Mouse (Mus musculus) CH12.LX (cell line): Measurements from ENCODE around the gene Spata2. TPM values are rescaled to one million over a fixed set of nuclear protein-coding genes. Genes with fewer than 3 reads are reported as not detected.
A peak's percentile ranks its signal among the peaks of the same experiment; 100 is the strongest.

Experiments used
- DNase-seq: peaks from one replicate; pipeline ENCODE4 v3.0.0-alpha.2; 2013; ENCODE audit errors: extremely low read depth
- H3K27ac ChIP-seq: 2 replicates; pipeline ENCODE4 v1.5.1; 2012; ENCODE audit warnings: low read depth, mild to moderate bottlenecking, control low read depth, moderate library complexity; ENCODE audit not compliant: insufficient read depth
- H3K27me3 ChIP-seq: replicated peaks from 2 replicates; pipeline ENCODE3; 2012; ENCODE audit warnings: inconsistent platforms
- H3K36me3 ChIP-seq, 2 experiments: replicated peaks in 1 of 2; 2 replicates each; pipeline versions ENCODE3 to v1.6.1; 2012; ENCODE audit warnings: inconsistent platforms in 1 of 2, low read length in 1 of 2, mild to moderate bottlenecking in 1 of 2, mixed read lengths in 1 of 2, moderate library complexity in 1 of 2; ENCODE audit not compliant: control insufficient read depth in 1 of 2, insufficient read depth in 1 of 2
- H3K4me1 ChIP-seq, 2 experiments: 2 replicates each; pipeline ENCODE4 v1.6.1; 2012; ENCODE audit warnings: inconsistent platforms in 1 of 2, moderate library complexity in 1 of 2; ENCODE audit not compliant: insufficient read depth in 2 of 2, control insufficient read depth in 1 of 2
- H3K4me2 ChIP-seq: 2 replicates; pipeline ENCODE4 v1.6.1; 2012; ENCODE audit warnings: low read depth, mild to moderate bottlenecking, control low read depth; ENCODE audit not compliant: poor library complexity, insufficient read depth, severe bottlenecking
- H3K4me3 ChIP-seq, 3 experiments: fragments of 150-350 bp in 1 of 3; sonication (generic) in 1 of 3; replicated peaks in 1 of 3; 2 replicates each; pipeline versions ENCODE3 to v1.5.1; 2011 to 2012; ENCODE audit warnings: low read depth in 2 of 3, low read length in 2 of 3, mild to moderate bottlenecking in 2 of 3, moderate library complexity in 2 of 3, control low read depth in 1 of 3, improper control_type of control experiment in 1 of 3, inconsistent platforms in 1 of 3, mixed read lengths in 1 of 3; ENCODE audit not compliant: poor library complexity in 1 of 3
- H3K79me2 ChIP-seq: replicated peaks from 2 replicates; pipeline ENCODE4 v1.6.1; 2012; ENCODE audit warnings: mild to moderate bottlenecking, moderate library complexity; ENCODE audit not compliant: control insufficient read depth, poor library complexity, insufficient read depth, severe bottlenecking; ENCODE audit errors: extremely low read depth
- H3K9ac ChIP-seq: 2 replicates; pipeline ENCODE4 v1.6.1; 2012; ENCODE audit warnings: low read depth, mild to moderate bottlenecking, control low read depth, moderate library complexity; ENCODE audit not compliant: insufficient read depth
- H3K9me3 ChIP-seq: replicated peaks from 2 replicates; pipeline ENCODE3; 2012; ENCODE audit warnings: low read length, inconsistent platforms, mixed read lengths
- CHD1 ChIP-seq: IDR thresholded peaks from 2 replicates; pipeline ENCODE4 v1.6.1; 2012; ENCODE audit warnings: low read depth, low read length, improper control_type of control experiment, inconsistent platforms
- CTCF ChIP-seq, 2 experiments: IDR thresholded peaks in 1 of 2; conservative IDR thresholded peaks in 1 of 2; 2 replicates each; pipeline ENCODE4 v1.5.1; 2011 to 2012; ENCODE audit warnings: low read depth in 2 of 2, low read length in 2 of 2, improper control_type of control experiment in 1 of 2, inconsistent platforms in 1 of 2, mild to moderate bottlenecking in 1 of 2, moderate library complexity in 1 of 2
- ELF1 ChIP-seq: IDR thresholded peaks from 2 replicates; pipeline ENCODE4 v1.6.1; 2014; ENCODE audit warnings: low read depth, mild to moderate bottlenecking, inconsistent platforms, low read length, improper control_type of control experiment
- HCFC1 ChIP-seq: IDR thresholded peaks from 2 replicates; pipeline ENCODE4 v1.6.1; 2012; ENCODE audit warnings: low read depth, mild to moderate bottlenecking, inconsistent platforms, low read length, improper control_type of control experiment
- JUN ChIP-seq: IDR thresholded peaks from 2 replicates; pipeline ENCODE4 v1.6.1; 2011; ENCODE audit warnings: low read depth, mild to moderate bottlenecking, low read length, improper control_type of control experiment, moderate library complexity; ENCODE audit not compliant: insufficient read depth
- MAFK ChIP-seq: IDR thresholded peaks from 2 replicates; pipeline ENCODE4 v1.6.1; 2011; ENCODE audit warnings: low read length, improper control_type of control experiment; ENCODE audit not compliant: insufficient replicate concordance
- MAZ ChIP-seq: IDR thresholded peaks from 2 replicates; pipeline ENCODE4 v1.6.1; 2012; ENCODE audit warnings: low read depth, mild to moderate bottlenecking, inconsistent platforms, low read length, improper control_type of control experiment, moderate library complexity
- MEF2A ChIP-seq: IDR thresholded peaks from 2 replicates; pipeline ENCODE4 v1.6.1; 2014; ENCODE audit warnings: low read depth, mild to moderate bottlenecking, inconsistent platforms, low read length, improper control_type of control experiment, borderline replicate concordance
- MXI1 ChIP-seq: IDR thresholded peaks from 2 replicates; pipeline ENCODE4 v1.6.1; 2011; ENCODE audit warnings: mild to moderate bottlenecking, low read depth, low read length, improper control_type of control experiment
- MYC ChIP-seq: IDR thresholded peaks from 2 replicates; pipeline ENCODE4 v1.6.1; 2011; ENCODE audit warnings: low read depth, mild to moderate bottlenecking, improper control_type of control experiment, low read length
- NELFE ChIP-seq: IDR thresholded peaks from 2 replicates; pipeline ENCODE4 v1.6.1; 2011; ENCODE audit warnings: low read depth, low read length, improper control_type of control experiment
- NRF1 ChIP-seq: IDR thresholded peaks from 2 replicates; pipeline ENCODE4 v1.6.1; 2014; ENCODE audit warnings: low read depth, mild to moderate bottlenecking, inconsistent platforms, low read length, improper control_type of control experiment, moderate library complexity
- POLR2AphosphoS2 ChIP-seq: IDR thresholded peaks from 2 replicates; pipeline ENCODE4 v1.6.1; 2011; ENCODE audit warnings: low read depth, low read length, improper control_type of control experiment
- RAD21 ChIP-seq: IDR thresholded peaks from 2 replicates; pipeline ENCODE4 v1.6.1; 2011; ENCODE audit warnings: low read depth, mild to moderate bottlenecking, low read length, improper control_type of control experiment, moderate library complexity
- RCOR1 ChIP-seq: conservative IDR thresholded peaks from 2 replicates; pipeline ENCODE4 v1.6.1; 2012; ENCODE audit warnings: low read depth, mild to moderate bottlenecking, inconsistent platforms, low read length, improper control_type of control experiment
- SMC3 ChIP-seq: IDR thresholded peaks from 2 replicates; pipeline ENCODE4 v1.6.1; 2011; ENCODE audit warnings: low read depth, low read length, improper control_type of control experiment
- TBP ChIP-seq: conservative IDR thresholded peaks from 2 replicates; pipeline ENCODE4 v1.6.1; 2011; ENCODE audit warnings: low read depth, low read length, improper control_type of control experiment
- TCF12 ChIP-seq: IDR thresholded peaks from 2 replicates; pipeline ENCODE4 v1.6.1; 2014; ENCODE audit warnings: low read depth, mild to moderate bottlenecking, inconsistent platforms, low read length, improper control_type of control experiment
- USF1 ChIP-seq: IDR thresholded peaks from 2 replicates; pipeline ENCODE4 v1.6.1; 2014; ENCODE audit warnings: low read depth, mild to moderate bottlenecking, inconsistent platforms, low read length, improper control_type of control experiment
- ZC3H11A ChIP-seq: IDR thresholded peaks from 2 replicates; pipeline ENCODE4 v1.6.1; 2012; ENCODE audit warnings: low read depth, mild to moderate bottlenecking, inconsistent platforms, low read length, improper control_type of control experiment
- ZKSCAN1 ChIP-seq: IDR thresholded peaks from 2 replicates; pipeline ENCODE4 v1.6.1; 2012; ENCODE audit warnings: low read depth, inconsistent platforms, low read length, improper control_type of control experiment, borderline replicate concordance
- dilution Hi-C: fragments of 300-500 bp; cut with MboI; formaldehyde crosslinking; loops from 2 replicates; pipeline ENCODE4 v1.14.3; 2020; ENCODE audit warnings: low sequenced_read_pairs; ENCODE audit not compliant: extremely low pct_unique_long_range_greater_than_20kb, extremely low pct_ligation_motif_present
- in situ Hi-C: fragments of 300-500 bp; cut with MboI; formaldehyde crosslinking; loops from 3 replicates; pipeline ENCODE4 v1.14.3; 2019; ENCODE audit warnings: low sequenced_read_pairs, low pct_ligation_motif_present, low pct_unique_long_range_greater_than_20kb, mixed read lengths
- polyA plus RNA-seq: library from polyadenylated mRNA; unstranded; fragments of >175 nt; gene quantifications from 2 replicates; pipeline ENCODE4 v1.2.1, GENCODE M21; 2012; ENCODE audit warnings: low read depth; ENCODE audit not compliant: insufficient read length
- total RNA-seq, 2 experiments: library from RNA; depleted of rRNA; stranded (reverse); fragments of 300-350 nt in 1 of 2; fragments of >200 nt in 1 of 2; gene quantifications; 2 replicates each; pipeline ENCODE4 v1.2.3; 2012 to 2014

Spata2 gene
- total and polyA plus RNA-seq, 3 experiments: 9.1 to 22.8 (median 10.5) TPM

DNA sequence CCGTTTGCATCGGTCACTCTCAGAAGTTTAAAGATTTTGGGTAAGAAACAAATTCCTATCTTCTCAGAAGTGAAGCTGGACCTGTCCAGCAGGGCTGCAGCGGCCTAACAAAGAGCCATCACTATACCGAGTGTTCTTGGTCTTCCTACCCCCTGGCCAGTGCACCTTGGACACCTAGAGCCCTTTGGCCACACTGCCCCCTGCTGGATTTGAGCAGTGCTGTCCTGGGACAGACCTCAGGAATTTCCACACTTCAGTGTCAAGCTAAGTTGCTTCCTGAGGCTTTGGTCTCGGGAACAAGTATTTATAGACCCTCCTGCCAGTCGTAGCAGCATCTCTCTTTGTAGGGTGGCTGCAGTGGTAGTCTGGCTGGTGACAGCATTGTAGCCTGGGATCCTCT, 29.7 kb downstream of the Spata2 start:
- H3K27ac ChIP-seq: no peak overlapping the region
- H3K9me3 ChIP-seq: no peaks in the 10 kb centered on the region
- DNase-seq: peak; percentile 48
- no peak overlapping the region for H3K4me3 ChIP-seq
- H3K9ac ChIP-seq: no peak overlapping the region
- dilution Hi-C loops: no loop called here
- no peak overlapping the region for H3K4me2 ChIP-seq
- in situ Hi-C loops: no loop called here
- peaks cover 5 to 23% of the 10 kb centered on the region in 2 experiments for H3K4me1 ChIP-seq
- H3K79me2 ChIP-seq: no peaks in the 10 kb centered on the region
- no peaks in the 10 kb centered on the region for H3K27me3 ChIP-seq
- H3K36me3 ChIP-seq: peaks cover 66 to 85% of the 10 kb centered on the region in 2 experiments
- no peak for TF ChIP-seq MAFK
- no peak for TF ChIP-seq MAZ
- peak; percentile 36; the same call in 1 of the 2 replicates for TF ChIP-seq POLR2AphosphoS2
- peak; percentile 72 for TF ChIP-seq RAD21
- TF ChIP-seq ZC3H11A: 0 out of 2 replicates have a peak, but pooled peaks have one; percentile 16
- TF ChIP-seq ELF1: 0 out of 2 replicates have a peak, but pooled peaks have one; percentile 10
- TF ChIP-seq CTCF (conservative IDR thresholded peaks at IDR 0.05 in 1 of 2, IDR thresholded peaks at IDR 0.05 in 1 of 2; ENCODE audit: low read depth in 2 of 2, low read length in 2 of 2): peak; percentile 58 to 82; a peak in 3 of 4 replicates
- TF ChIP-seq SMC3: peak; percentile 80
- TF ChIP-seq NELFE: 0 out of 2 replicates have a peak, but pooled peaks have one; percentile 28
- TF ChIP-seq USF1: no peak

DNA sequence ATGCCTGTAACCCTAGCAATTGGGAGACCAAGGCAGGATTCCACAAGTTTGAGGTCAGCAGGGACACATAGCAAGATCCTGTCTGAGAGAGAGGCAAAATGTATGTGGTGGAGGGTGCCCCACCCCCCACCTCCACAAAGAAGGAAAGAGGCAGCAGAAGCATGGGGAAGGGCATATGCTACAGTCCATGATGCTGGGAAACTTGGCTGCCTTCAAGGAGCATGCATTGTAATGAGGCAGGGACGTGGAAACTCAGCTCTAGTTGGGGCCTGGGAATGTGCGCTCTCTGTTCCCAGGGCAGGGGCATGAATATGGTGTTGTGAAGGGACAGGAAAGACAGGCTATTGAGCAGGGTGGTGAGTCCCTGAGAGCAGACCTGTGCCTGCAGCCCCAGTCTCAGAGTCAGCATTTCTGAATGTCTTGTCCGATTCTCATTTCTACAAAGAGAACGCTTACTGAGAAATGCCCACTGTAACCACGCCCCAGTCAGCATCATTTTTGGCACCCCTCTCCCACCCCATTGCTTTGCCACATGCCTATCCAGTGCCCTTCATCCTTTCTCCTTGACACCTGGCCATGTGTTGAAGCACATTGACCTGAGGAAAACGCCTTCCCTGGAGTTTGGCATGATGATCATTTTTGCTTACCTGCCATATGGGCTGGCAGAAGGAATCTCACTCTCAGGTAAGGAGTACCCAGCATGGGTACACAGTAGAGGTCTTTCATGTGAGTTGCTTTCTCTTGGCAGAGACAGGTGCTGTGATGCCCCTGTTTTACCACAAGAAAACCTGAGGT, 33.4 kb downstream of the Spata2 start:
- dilution Hi-C loops: no loop called here
- TF ChIP-seq JUN (no peak), RCOR1 (no peak), RAD21 (no peak), CHD1 (no peak), CTCF (conservative IDR thresholded peaks at IDR 0.05 in 1 of 2, IDR thresholded peaks at IDR 0.05 in 1 of 2; ENCODE audit: low read depth in 2 of 2, low read length in 2 of 2) (no peak), MAZ (no peak), TCF12 (no peak), TBP (no peak), MXI1 (no peak), USF1 (no peak), NRF1 (no peak), ELF1 (no peak), ZKSCAN1 (no peak), MAFK (no peak), MYC (no peak), MEF2A (no peak), HCFC1 (no peak)

More for the DNA sequence above, 33.4 kb downstream of the Spata2 start:
- H3K36me3 ChIP-seq: peaks cover 66 to 87% of the 10 kb centered on the region in 2 experiments
- H3K4me1 ChIP-seq: peaks cover 0 to 2% of the 10 kb centered on the region in 2 experiments; a peak in 1 of 4 replicates
- H3K27ac ChIP-seq: no peak overlapping the region
- H3K9ac ChIP-seq: no peak overlapping the region
- no peaks in the 10 kb centered on the region for H3K27me3 ChIP-seq
- in situ Hi-C loops: loop anchor here (5.0 kb wide), 1 partner anchor 37 kb away; the partner anchor contains the start of gene Slc9a8
- H3K4me3 ChIP-seq: no peak overlapping the region
- no peaks in the 10 kb centered on the region for H3K79me2 ChIP-seq
- no peaks in the 10 kb centered on the region for H3K9me3 ChIP-seq
- no peak for DNase-seq
- no peak overlapping the region for H3K4me2 ChIP-seq
